Mouse (Mus musculus) erythroblast, embryonic 14.5 days (primary cell): ENCODE data around the gene Clptm1l. TPM values are rescaled to one million over a fixed set of nuclear protein-coding genes. Genes with fewer than 3 reads are reported as not detected.

Source experiments
- H3K27me3 ChIP-seq: 2 replicates; pipeline ENCODE4 v1.6.1; 2012; ENCODE audit warnings: inconsistent platforms; ENCODE audit not compliant: control insufficient read depth
- H3K36me3 ChIP-seq: 2 replicates; pipeline ENCODE4 v1.6.1; 2012; ENCODE audit warnings: mild to moderate bottlenecking, inconsistent platforms; ENCODE audit not compliant: control insufficient read depth
- H3K4me1 ChIP-seq: 2 replicates; pipeline ENCODE4 v1.6.1; 2012; ENCODE audit warnings: inconsistent platforms; ENCODE audit not compliant: control insufficient read depth
- H3K4me3 ChIP-seq: replicated peaks from 2 replicates; pipeline ENCODE3; 2012; ENCODE audit warnings: moderate library complexity, mild to moderate bottlenecking, inconsistent platforms
- H3K9me3 ChIP-seq: 2 replicates; pipeline ENCODE4 v1.6.1; 2012; ENCODE audit warnings: low read length, inconsistent platforms, mixed read lengths; ENCODE audit not compliant: control insufficient read depth
- GATA1 ChIP-seq: IDR thresholded peaks from 2 replicates; pipeline ENCODE4 v1.6.1; 2012; ENCODE audit warnings: low read length, inconsistent platforms, mixed read lengths
- TAL1 ChIP-seq: IDR thresholded peaks from 3 replicates; pipeline ENCODE4 v1.6.1; 2012; ENCODE audit warnings: low read length, inconsistent platforms, mixed read lengths
- polyA plus RNA-seq: library from polyadenylated mRNA; stranded (reverse); fragments of >175 nt; gene quantifications from 2 replicates; pipeline ENCODE4 v1.2.3, GENCODE M21; 2012

Gene Clptm1l
- polyA plus RNA-seq = 3.7 TPM in 2 replicates

DNA sequence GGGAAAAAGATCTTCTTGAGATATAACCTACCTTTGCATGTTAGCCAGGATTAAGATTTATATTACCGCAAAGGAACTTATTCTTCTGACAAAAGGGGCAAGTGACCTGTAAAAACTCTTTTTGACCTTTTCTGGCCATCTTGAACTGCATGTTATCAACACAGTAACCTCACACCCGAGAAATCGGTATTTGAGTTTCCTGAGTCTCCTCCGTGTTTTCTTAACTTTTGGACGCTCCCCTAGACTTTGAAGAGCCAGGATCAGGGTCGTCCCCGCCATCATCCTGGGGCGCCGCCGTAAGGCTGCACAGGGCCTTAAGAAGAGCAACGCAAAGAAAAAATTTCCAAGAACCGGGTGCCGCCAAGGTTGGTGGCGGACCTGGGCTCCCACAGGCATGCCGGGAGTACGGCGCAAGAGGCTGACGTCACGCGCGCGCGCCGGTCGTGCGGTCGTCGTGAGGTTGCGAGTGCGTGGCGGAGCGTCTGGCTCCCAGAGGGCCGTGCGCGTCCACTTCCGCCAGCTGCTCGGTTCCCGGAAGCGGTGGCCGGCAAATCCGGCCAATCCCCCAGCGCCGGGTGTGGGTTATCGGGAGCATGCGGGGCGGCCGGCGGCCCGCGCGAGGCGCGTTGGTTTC, at the start of gene Clptm1l:
TSS of gene Clptm1l (plus strand) at position 485 of the 634 bp plus-strand sequence.
- peaks cover 38% of the 10 kb centered on the region for H3K36me3 ChIP-seq
- TF ChIP-seq TAL1 (no peak), GATA1 (no peak)

DNA sequence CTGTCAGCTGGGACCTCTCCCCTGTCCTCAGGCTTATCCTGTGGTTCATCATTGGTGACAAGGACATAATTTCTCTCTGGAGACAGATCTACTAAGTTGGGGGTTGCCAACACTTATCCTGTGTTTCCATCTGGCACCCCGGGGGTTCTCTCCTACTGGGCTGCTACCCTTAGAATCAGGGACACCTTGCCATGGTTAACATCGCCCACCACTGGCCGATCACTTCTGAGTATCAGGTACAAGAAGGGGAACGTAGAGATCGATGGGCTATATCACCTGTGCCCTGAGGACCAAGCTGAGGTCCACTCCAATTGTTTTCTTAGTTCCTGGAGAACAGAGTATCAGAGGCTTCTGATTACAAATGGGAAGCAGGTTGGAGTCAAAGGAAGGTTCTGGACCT, 39.6 kb upstream of the Clptm1l start:
- Histone ChIP-seq H3K4me3 (no peak overlapping the region), H3K9me3 (no peaks in the 10 kb centered on the region), H3K27me3 (no peaks in the 10 kb centered on the region; the same call in none of the 2 replicates), H3K36me3 (no peaks in the 10 kb centered on the region), H3K4me1 (no peaks in the 10 kb centered on the region)
- TF ChIP-seq TAL1 (no peak), GATA1 (no peak)

More for the DNA sequence above, at the start of gene Clptm1l:
- Histone ChIP-seq H3K27me3 (peaks cover 10% of the 10 kb centered on the region), H3K4me1 (peaks cover 29% of the 10 kb centered on the region), H3K9me3 (no peaks in the 10 kb centered on the region), H3K4me3 (peak within 1 kb of the TSS; percentile 91)

DNA sequence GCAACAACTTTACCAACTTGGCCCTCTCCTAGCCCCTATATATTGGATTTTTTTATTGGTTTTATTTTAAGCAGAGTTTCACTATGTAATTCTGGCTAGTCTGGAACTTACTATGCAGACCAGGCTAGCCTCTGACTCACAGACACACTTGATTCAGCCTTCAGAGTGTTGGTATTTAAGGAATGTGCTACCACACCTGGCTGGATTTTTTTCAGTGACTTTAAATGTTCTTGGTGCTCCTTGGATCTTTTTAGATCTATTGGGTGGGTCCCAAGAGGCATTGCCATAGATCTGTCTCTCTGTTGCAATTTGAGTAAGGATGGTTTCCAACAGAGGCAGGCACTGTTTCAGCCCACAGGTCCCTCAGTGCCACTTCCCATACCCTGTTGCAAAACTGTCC, 28.8 kb upstream of the Clptm1l start:
- Histone ChIP-seq H3K4me3 (no peak overlapping the region), H3K36me3 (no peaks in the 10 kb centered on the region), H3K4me1 (no peaks in the 10 kb centered on the region), H3K9me3 (no peaks in the 10 kb centered on the region), H3K27me3 (no peaks in the 10 kb centered on the region)
- TF ChIP-seq GATA1 (no peak), TAL1 (no peak)

DNA sequence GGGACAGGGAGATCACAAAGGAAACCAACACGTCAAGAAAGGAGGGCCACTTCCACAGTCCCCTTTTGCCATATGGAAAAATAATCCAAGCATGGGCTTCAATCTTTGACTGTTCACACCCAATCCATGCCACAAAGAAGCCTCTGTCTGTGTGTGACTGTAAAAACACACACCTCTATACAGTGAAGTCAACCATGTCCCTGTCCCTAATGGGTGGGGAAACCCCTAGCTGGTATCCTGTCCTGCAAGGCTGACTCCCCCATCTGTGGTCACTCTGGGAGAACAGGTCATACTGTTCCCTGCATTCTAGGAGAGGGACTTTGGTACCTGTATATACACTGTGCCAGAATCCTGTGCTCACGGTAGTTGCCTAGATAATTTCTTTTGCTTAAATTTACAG, 26.5 kb upstream of the Clptm1l start:
- Histone ChIP-seq H3K4me1 (no peaks in the 10 kb centered on the region), H3K27me3 (no peaks in the 10 kb centered on the region), H3K9me3 (no peaks in the 10 kb centered on the region), H3K36me3 (no peaks in the 10 kb centered on the region), H3K4me3 (no peak overlapping the region)
- TF ChIP-seq TAL1 (no peak), GATA1 (no peak)

DNA sequence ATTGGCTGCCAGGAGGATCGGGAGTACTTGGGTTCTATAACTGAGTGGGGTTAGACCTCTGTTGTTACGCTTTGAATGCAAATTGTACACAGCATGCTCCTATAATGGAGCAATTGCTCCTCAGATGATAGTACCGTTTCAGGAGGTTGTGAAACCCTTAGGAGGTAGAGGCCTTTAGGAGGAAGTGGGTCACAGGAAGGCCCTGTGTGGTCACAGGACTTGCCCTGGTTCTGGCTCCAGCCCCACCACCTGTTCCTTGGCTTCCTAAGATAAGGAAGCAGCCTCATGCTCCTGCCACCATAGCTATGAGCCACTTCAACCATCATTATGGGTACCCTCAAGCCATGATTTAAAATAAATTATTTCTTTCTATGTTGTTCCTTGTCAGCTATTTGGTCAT, 12.3 kb upstream of the Clptm1l start:
- Histone ChIP-seq H3K9me3 (no peaks in the 10 kb centered on the region), H3K36me3 (no peaks in the 10 kb centered on the region), H3K4me1 (no peaks in the 10 kb centered on the region), H3K27me3 (peaks cover 23% of the 10 kb centered on the region), H3K4me3 (no peak overlapping the region)
- TF ChIP-seq GATA1 (no peak), TAL1 (no peak)

GRCm38 (mm10) chr13:73592546-73592945, 11.3 kb upstream of the Clptm1l start:
- Histone ChIP-seq H3K4me3 (no peak overlapping the region), H3K27me3 (peaks cover 32% of the 10 kb centered on the region), H3K4me1 (no peaks in the 10 kb centered on the region), H3K36me3 (no peaks in the 10 kb centered on the region), H3K9me3 (no peaks in the 10 kb centered on the region)
- TF ChIP-seq GATA1 (no peak), TAL1 (no peak)

GRCm38 (mm10) chr13:73596276-73596675, 7.5 kb upstream of the Clptm1l start:
- Histone ChIP-seq H3K27me3 (peaks cover 46% of the 10 kb centered on the region), H3K4me3 (no peak overlapping the region), H3K36me3 (no peaks in the 10 kb centered on the region), H3K4me1 (no peaks in the 10 kb centered on the region), H3K9me3 (no peaks in the 10 kb centered on the region)
- TF ChIP-seq TAL1 = no peak
- no peak for TF ChIP-seq GATA1

GRCm38 (mm10) chr13:73600217-73600616, 3.6 kb upstream of the Clptm1l start:
- H3K27me3 ChIP-seq = peaks cover 38% of the 10 kb centered on the region
- peaks cover 24% of the 10 kb centered on the region for H3K4me1 ChIP-seq
- no peak overlapping the region for H3K4me3 ChIP-seq
- H3K9me3 ChIP-seq = no peaks in the 10 kb centered on the region
- peaks cover 4% of the 10 kb centered on the region for H3K36me3 ChIP-seq
- TF ChIP-seq TAL1 (no peak), GATA1 (no peak)

DNA sequence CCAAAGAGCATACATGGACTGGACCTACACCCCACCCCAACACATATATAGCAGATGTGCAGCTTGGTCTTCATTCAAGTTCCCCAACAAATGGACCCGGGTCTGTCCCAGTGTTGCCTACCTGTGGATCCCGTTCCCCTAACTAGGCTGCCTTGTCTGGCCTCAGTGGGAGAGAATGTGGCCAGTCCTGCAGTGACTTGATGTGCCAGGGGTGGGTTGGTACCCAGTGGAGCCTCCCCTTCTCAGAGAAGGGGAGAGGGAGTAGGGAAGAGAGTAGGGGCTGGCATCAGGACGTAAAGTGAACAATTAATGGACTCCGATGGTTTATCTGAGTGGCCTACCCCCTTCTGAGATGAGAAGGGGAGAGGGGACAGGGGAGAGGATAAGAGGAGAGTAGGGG, 760 bp upstream of the Clptm1l start:
- peaks cover 16% of the 10 kb centered on the region for H3K27me3 ChIP-seq
- H3K4me3 ChIP-seq = peak overlapping the region; percentile 91
- no peak for TF ChIP-seq TAL1
- TF ChIP-seq GATA1 = no peak
- H3K4me1 ChIP-seq = peaks cover 29% of the 10 kb centered on the region
- no peaks in the 10 kb centered on the region for H3K9me3 ChIP-seq
- peaks cover 33% of the 10 kb centered on the region for H3K36me3 ChIP-seq
